Mouse (Mus musculus): ENCODE measurements around the gene A530064D06Rik. TPM values are rescaled to one million over a fixed set of nuclear protein-coding genes. Genes with fewer than 3 reads are reported as not detected.
"Not testable (repeated sequence)": the region's sequence is repeated elsewhere in the genome, so short reads cannot be mapped to it uniquely, and the experiment has no call there.

A530064D06Rik gene
- not detected in 2 replicates for total RNA-seq (2014; rRNA removed)
- polyA plus RNA-seq (2015; fragmentation: Nextera tagmentation; extraction: Ambion mirVana), result not detected in 2 replicates

GRCm38 (mm10) chr17:48167103-48167502 is at the start of gene A530064D06Rik:
Gene A530064D06Rik (minus strand): TSS chr17:48167275.
- H3K4me1 ChIP-seq (ENCODE audit: insufficient read depth, low read length); H3K9me3 ChIP-seq (ENCODE audit: low read length); H3K36me3 ChIP-seq (ENCODE audit: insufficient read depth, low read length); DNase-seq (ENCODE audit: low spot score); H3K27me3 ChIP-seq (ENCODE audit: insufficient read depth, low read length); ATAC-seq (ENCODE audit: low FRiP score); H3K9ac ChIP-seq (replicated peaks; ENCODE audit: low read length, poor library complexity, severe bottlenecking); H3K4me3 ChIP-seq (ENCODE audit: low read depth, low read length); H3K4me2 ChIP-seq (ENCODE audit: low read depth, low read length, poor library complexity, severe bottlenecking); H3K27ac ChIP-seq (ENCODE audit: low read depth, low read length): not testable (repeated sequence)
- 83% methylated on average over 2 of the region's 2 CpGs for WGBS

- Histone ChIP-seq H3K4me1 (ENCODE audit: insufficient read depth, low read length) (no peaks in the 10 kb centered on the region), H3K27ac (ENCODE audit: low read depth, low read length) (no peak overlapping the region), H3K36me3 (ENCODE audit: insufficient read depth, low read length) (no peaks in the 10 kb centered on the region), H3K4me3 (ENCODE audit: low read depth, low read length) (no peak overlapping the region), H3K4me2 (ENCODE audit: low read depth, low read length, poor library complexity, severe bottlenecking) (no peak overlapping the region), H3K9me3 (ENCODE audit: low read length) (no peaks in the 10 kb centered on the region), H3K27me3 (ENCODE audit: insufficient read depth, low read length) (no peaks in the 10 kb centered on the region), H3K9ac (replicated peaks; ENCODE audit: low read length, poor library complexity, severe bottlenecking) (no peak overlapping the region)
- ATAC-seq (ENCODE audit: low FRiP score), result no peak
- 92% methylated on average over 1 of the region's 1 CpGs for WGBS
- DNase-seq (ENCODE audit: low spot score), result no peak
- TF ChIP-seq CTCF (IDR thresholded peaks at IDR 0.05), result no peak
These were observed 48.4 kb upstream of the A530064D06Rik start for GRCm38 (mm10) chr17:48215429-48215828.

- Histone ChIP-seq H3K9ac (replicated peaks; ENCODE audit: low read length, poor library complexity, severe bottlenecking) (no peak overlapping the region), H3K4me1 (ENCODE audit: insufficient read depth, low read length) (no peaks in the 10 kb centered on the region), H3K9me3 (ENCODE audit: low read length) (no peaks in the 10 kb centered on the region), H3K4me2 (ENCODE audit: low read depth, low read length, poor library complexity, severe bottlenecking) (no peak overlapping the region), H3K27me3 (ENCODE audit: insufficient read depth, low read length) (no peaks in the 10 kb centered on the region), H3K4me3 (ENCODE audit: low read depth, low read length) (no peak overlapping the region), H3K27ac (ENCODE audit: low read depth, low read length) (no peak overlapping the region), H3K36me3 (ENCODE audit: insufficient read depth, low read length) (no peaks in the 10 kb centered on the region)
- DNase-seq (ENCODE audit: low spot score) (no peak), ATAC-seq (ENCODE audit: low FRiP score) (no peak)
- no peak for TF ChIP-seq CTCF (IDR thresholded peaks at IDR 0.05)
- WGBS, result 66% methylated on average over 5 of the region's 5 CpGs
These were observed 46.4 kb upstream of the A530064D06Rik start for GRCm38 (mm10) chr17:48213511-48213910.

- Histone ChIP-seq H3K9ac (replicated peaks; ENCODE audit: low read length, poor library complexity, severe bottlenecking) (no peak overlapping the region), H3K27me3 (ENCODE audit: insufficient read depth, low read length) (no peaks in the 10 kb centered on the region), H3K27ac (ENCODE audit: low read depth, low read length) (no peak overlapping the region), H3K4me1 (ENCODE audit: insufficient read depth, low read length) (no peaks in the 10 kb centered on the region), H3K9me3 (ENCODE audit: low read length) (no peaks in the 10 kb centered on the region), H3K36me3 (ENCODE audit: insufficient read depth, low read length) (no peaks in the 10 kb centered on the region), H3K4me2 (ENCODE audit: low read depth, low read length, poor library complexity, severe bottlenecking) (no peak overlapping the region), H3K4me3 (ENCODE audit: low read depth, low read length) (no peak overlapping the region)
- 92% methylated on average over 12 of the region's 12 CpGs for WGBS
- no peak for TF ChIP-seq CTCF (IDR thresholded peaks at IDR 0.05)
- ATAC-seq (ENCODE audit: low FRiP score) (no peak), DNase-seq (ENCODE audit: low spot score) (no peak)
These were observed 45.5 kb upstream of the A530064D06Rik start for GRCm38 (mm10) chr17:48212596-48212995.

GRCm38 (mm10) chr17:48203086-48203485 is 36.0 kb upstream of the A530064D06Rik start:
- Histone ChIP-seq H3K9me3 (ENCODE audit: low read length) (no peaks in the 10 kb centered on the region), H3K27ac (ENCODE audit: low read depth, low read length) (no peak overlapping the region), H3K4me1 (ENCODE audit: insufficient read depth, low read length) (no peaks in the 10 kb centered on the region), H3K27me3 (ENCODE audit: insufficient read depth, low read length) (no peaks in the 10 kb centered on the region), H3K4me3 (ENCODE audit: low read depth, low read length) (no peak overlapping the region), H3K4me2 (ENCODE audit: low read depth, low read length, poor library complexity, severe bottlenecking) (no peak overlapping the region), H3K36me3 (ENCODE audit: insufficient read depth, low read length) (no peaks in the 10 kb centered on the region), H3K9ac (replicated peaks; ENCODE audit: low read length, poor library complexity, severe bottlenecking) (no peak overlapping the region)
- whole genome bisulfite sequencing, result 97% methylated on average over 12 of the region's 12 CpGs
- DNase-seq (ENCODE audit: low spot score), result no peak
- TF ChIP-seq CTCF (IDR thresholded peaks at IDR 0.05), result no peak
- no peak for ATAC-seq (ENCODE audit: low FRiP score)

GRCm38 (mm10) chr17:48192366-48192765 is 25.3 kb upstream of the A530064D06Rik start:
- Histone ChIP-seq H3K9me3 (ENCODE audit: low read length) (no peaks in the 10 kb centered on the region), H3K9ac (replicated peaks; ENCODE audit: low read length, poor library complexity, severe bottlenecking) (no peak overlapping the region), H3K27me3 (ENCODE audit: insufficient read depth, low read length) (no peaks in the 10 kb centered on the region), H3K4me2 (ENCODE audit: low read depth, low read length, poor library complexity, severe bottlenecking) (no peak overlapping the region), H3K27ac (ENCODE audit: low read depth, low read length) (no peak overlapping the region), H3K36me3 (ENCODE audit: insufficient read depth, low read length) (no peaks in the 10 kb centered on the region), H3K4me3 (ENCODE audit: low read depth, low read length) (no peak overlapping the region), H3K4me1 (ENCODE audit: insufficient read depth, low read length) (no peaks in the 10 kb centered on the region)
- DNase-seq (ENCODE audit: low spot score) (no peak), ATAC-seq (ENCODE audit: low FRiP score) (no peak)
- WGBS, result 81% methylated on average over 2 of the region's 2 CpGs
- no peak for TF ChIP-seq CTCF (IDR thresholded peaks at IDR 0.05)

All from midbrain, postnatal 0 days (tissue).